Mouse (Mus musculus): ENCODE measurements around the gene Mlph.

Mlph gene

GRCm38 (mm10) chr1:90909161-90909560, 5.7 kb upstream of the Mlph start:
- peak in 1 of 2 experiments; percentile 30 for DNase-seq (ENCODE audit: low spot score in 2 of 2)

DNA sequence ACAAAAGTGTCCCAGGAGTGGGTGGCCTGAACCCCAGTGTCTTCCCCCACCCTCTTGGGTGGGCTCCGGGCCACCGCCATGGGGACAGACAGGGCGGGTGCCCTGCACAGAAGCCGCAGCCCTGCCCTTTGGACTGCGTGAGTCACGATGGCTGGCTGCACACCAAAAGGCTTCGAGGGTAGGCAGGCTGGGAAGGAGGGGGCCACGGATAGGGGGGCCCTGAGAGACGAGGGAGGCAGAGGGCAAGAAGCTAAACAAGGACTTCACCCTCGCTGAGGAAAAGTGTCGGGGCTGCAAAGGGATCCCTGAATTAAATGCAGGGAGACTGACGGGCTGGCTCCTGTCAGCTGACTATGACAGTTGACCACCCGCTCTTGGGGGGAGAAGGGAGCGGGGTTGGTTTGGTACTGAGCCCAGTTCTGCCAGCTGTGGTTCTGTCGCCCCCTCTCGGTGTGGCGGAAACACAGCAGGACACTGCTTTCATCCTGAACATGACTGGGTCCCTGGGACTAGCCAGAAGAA, 5.2 kb upstream of the Mlph start:
- DNase-seq (ENCODE audit: low spot score in 2 of 2): no peak

DNA sequence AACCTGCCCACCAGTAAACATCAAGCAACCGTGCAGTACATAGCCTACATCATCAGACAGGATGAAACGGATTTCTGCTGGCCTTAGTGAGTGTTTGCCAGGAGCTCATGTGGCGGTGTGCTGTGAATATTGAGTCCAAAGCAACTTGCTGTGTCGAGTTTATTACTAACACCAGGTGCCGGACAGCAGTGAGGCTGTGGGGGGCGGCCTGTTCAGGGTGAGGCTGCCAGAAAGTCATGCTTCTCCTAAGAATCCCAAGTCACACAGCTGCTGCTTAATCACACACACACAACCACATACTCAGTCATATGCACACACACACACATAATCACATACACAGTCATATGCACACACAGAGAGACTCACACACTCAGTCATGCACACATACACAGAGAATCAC, 1.7 kb upstream of the Mlph start:
- DNase-seq (ENCODE audit: low spot score in 2 of 2): no peak

DNA sequence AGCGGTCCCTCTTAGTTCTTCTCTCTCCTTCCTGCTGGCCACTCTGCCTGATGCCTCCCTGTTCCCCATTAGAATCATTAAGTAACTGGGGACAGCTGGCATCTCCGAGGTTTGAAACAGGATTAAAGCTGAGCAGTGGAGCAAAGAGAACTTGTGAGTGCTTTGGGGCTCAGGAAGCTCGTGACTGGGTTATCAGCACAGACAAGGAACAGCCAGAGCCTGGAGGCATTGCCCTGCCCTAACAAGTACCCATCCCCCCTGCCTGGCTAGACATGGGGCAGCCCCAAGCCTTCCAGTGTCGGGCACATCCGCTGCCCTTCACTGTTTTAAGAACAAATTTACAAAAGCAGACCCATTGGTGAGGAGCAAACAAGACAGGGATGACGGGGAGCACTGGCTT, 2.6 kb downstream of the Mlph start:
- DNase-seq (ENCODE audit: low spot score in 2 of 2): no peak

GRCm38 (mm10) chr1:90921687-90922086, 6.8 kb downstream of the Mlph start:
- DNase-seq (ENCODE audit: low spot score in 2 of 2): no peak

- DNase-seq (ENCODE audit: low spot score in 2 of 2): no peak
These were observed 11.1 kb downstream of the Mlph start for GRCm38 (mm10) chr1:90926030-90926429.

GRCm38 (mm10) chr1:90927308-90927707, 12.4 kb downstream of the Mlph start:
- DNase-seq (ENCODE audit: low spot score in 2 of 2): no peak

- no peak for DNase-seq (ENCODE audit: low spot score in 2 of 2)
These were observed 13.2 kb downstream of the Mlph start for GRCm38 (mm10) chr1:90927929-90928574.

DNA sequence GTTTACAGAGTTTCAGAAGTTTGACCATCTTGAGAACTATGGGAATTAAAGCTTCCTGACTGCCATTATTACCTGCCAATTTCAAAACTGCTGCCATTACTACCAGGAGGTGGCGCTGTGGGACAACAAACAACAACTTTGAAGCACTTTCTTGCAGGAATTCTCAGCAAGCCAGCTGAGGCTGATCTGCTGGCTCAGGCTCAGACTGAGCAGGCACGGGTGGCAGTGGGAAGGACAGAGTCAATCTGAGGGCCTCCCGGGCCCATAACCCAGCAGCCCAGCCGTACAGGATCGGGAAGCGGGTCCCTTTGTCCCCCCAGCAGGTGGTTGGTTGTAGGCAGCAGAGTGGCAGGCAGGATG, 13.7 kb downstream of the Mlph start:
- peak; percentile 8 to 40 for DNase-seq (ENCODE audit: low spot score in 2 of 2)

GRCm38 (mm10) chr1:90933001-90933400, 18.1 kb downstream of the Mlph start:
- DNase-seq (ENCODE audit: low spot score in 2 of 2): no peak

GRCm38 (mm10) chr1:90936990-90937389, 22.1 kb downstream of the Mlph start:
- no peak for DNase-seq (ENCODE audit: low spot score in 2 of 2)

DNA sequence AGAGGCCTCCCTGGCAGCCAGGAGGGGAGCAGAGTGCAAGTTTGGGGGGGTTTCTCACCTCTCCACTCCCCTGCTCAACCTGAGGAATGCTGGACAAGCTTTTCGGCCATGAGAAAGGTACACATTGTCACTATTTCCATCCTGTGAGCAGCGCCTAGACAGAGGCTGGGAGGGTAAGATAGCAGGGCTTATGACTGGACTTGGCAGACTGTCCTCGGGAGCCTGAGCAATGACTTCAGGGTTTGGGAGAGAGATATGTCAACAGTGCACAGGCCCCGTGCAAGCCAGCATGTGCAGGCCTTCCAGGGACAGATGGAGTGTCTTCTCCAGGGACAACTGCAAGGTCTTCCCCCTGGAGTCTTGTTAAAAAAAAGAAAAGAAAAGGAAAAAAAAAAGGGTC, 25.1 kb downstream of the Mlph start:
- no peak for DNase-seq (ENCODE audit: low spot score in 2 of 2)

- no peak for DNase-seq (ENCODE audit: low spot score in 2 of 2)
These were observed 30.3 kb downstream of the Mlph start for GRCm38 (mm10) chr1:90945171-90945570.

DNA sequence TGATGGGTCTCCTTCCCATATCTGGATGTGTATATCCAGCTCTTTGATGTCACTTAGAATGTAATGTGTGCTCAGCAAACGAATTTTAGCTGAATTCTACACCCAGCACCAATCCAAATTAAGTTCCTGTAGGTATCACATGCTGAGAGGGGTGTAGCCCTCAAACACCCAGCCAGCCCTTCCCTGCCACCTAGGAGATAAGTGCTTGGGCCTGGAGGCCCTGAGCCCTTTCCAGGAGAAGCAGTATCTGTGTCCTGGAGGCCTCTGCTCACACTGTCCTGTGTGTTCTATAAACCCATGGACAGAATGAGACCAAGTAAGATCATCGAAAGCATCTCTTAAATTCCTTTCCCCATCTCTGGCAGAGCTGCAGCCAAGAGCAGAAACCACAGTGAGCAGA, 32.4 kb downstream of the Mlph start:
- no peak for DNase-seq (ENCODE audit: low spot score in 2 of 2)

DNA sequence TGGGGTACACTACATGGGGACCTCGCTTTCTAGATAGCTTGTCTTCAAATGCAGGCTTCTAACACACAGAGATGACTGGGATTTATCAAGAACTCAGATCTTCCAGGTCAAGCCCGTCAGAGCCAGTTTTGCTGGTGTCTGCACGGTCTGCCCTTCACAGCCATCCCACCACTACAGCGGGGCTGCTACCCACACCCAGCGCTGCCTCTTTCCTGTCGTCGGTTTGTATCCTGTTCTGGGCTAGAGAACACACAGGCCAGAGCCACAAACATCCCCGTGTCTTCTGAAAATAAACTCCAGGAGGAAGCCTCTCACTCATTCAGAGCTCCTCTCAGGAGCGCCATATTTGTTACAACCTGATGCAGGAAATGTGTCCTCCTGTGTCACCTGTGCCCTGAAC, 34.4 kb downstream of the Mlph start:
- DNase-seq (ENCODE audit: low spot score in 2 of 2): no peak

- DNase-seq (ENCODE audit: low spot score in 2 of 2): no peak
These were observed 36.8 kb downstream of the Mlph start for GRCm38 (mm10) chr1:90951670-90952069.

DNA sequence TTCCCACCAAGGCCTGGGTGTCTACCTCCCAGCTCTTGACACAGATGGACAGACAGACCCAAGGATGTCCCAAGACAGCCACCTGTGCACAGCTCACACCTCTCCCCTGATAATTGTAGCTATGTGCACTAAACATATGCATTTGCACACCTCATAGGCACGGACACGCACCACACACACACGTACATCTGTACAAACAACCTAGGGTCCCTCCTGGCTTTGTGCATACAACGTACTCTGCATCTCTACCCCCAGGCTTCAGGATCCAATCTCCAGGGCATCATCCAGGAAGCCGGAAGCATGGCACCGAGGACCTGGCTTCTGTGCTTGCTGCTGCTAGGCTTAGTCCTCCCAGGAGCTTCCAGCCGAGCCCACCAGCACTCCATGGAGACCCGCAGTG, 37.9 kb downstream of the Mlph start, which contains the start of gene Prlh:
Gene Prlh, plus strand, starts transcription at position 301 of the 400 bp plus-strand sequence.
- DNase-seq (ENCODE audit: low spot score in 2 of 2): no peak

GRCm38 (mm10) chr1:90953688-90954087, 38.8 kb downstream of the Mlph start:
- no peak for DNase-seq (ENCODE audit: low spot score in 2 of 2)

DNA sequence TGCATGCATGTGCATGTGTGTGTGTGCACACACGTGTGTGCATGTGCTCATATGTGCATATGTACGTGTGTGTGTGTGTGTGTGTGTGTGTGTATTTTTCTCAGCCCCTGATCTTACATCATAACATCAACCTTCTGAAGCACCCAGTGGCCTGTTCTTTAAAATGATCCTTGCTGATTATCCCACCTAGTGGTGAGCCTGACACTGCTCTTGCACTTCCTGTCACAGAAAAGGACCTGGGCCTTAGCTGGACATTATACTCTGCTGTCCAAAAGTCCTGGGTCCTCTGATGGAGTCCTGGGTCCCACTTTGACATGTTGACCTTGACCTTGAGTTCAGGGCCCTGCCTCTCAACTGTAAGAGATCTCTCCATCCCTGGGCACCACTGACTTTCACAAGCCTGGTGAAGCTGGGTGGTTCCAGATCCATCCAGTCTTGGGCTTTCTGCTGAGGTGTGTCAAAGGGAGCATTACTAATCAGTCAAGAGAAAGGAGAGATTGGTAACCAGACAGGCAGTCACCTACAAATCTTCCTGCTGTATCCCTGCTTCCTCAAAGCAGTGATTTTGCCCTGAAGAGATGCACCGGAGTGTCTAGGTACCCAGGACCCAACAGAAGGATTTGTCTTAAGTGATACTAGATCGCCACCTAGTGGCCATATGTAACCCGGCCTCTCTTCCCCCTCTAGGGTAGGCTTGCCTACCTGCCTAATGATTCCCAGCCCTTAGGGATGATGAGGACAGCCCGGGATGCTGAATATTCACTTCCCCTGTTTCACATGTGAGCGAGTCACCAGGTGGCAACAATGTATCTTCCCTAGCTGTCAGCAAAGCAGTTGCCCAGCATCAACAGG, 41.6 kb downstream of the Mlph start:
- DNase-seq (ENCODE audit: low spot score in 2 of 2): no peak

DNA sequence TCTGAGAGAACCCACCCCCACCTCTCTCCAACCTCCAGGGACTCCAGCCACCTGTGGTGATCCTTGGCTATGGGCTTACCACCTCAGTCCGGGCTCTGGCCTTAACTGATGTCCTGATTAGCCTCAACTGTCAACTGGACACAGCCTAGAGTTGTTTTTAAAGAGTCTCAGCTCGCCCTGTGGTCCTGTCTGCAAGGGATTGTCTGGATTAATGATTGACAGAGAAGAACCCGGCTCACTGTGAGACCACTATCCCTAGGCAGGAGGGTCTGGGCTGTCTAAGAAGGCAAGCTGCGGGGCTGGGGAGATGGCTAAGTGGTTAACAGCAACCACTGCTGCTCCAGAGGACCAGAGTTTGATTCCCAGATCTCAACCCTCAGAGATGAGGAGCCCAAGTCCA, 47.6 kb downstream of the Mlph start:
- no peak for DNase-seq (ENCODE audit: low spot score in 2 of 2)

GRCm38 (mm10) chr1:90962994-90963393, 48.1 kb downstream of the Mlph start:
- DNase-seq (ENCODE audit: low spot score in 2 of 2): no peak

- no peak for DNase-seq (ENCODE audit: low spot score in 2 of 2)
These were observed 52.7 kb downstream of the Mlph start for GRCm38 (mm10) chr1:90967583-90967982.

GRCm38 (mm10) chr1:90968649-90969048, 53.8 kb downstream of the Mlph start:
- DNase-seq (ENCODE audit: low spot score in 2 of 2): no peak
